Mouse (Mus musculus): ENCODE results near the gene Ptger2.

Gene Ptger2

GRCm38 (mm10) chr14:45049689-45050418 lies 61.9 kb downstream of the Ptger2 start:
- DNase-seq = peak; percentile 4 to 8

- DNase-seq = no peak
Observed at GRCm38 (mm10) chr14:45050419-45050776, 62.4 kb downstream of the Ptger2 start.

GRCm38 (mm10) chr14:45051116-45051515 lies 63.1 kb downstream of the Ptger2 start:
- no peak for DNase-seq

All from kidney, postnatal 36 days (tissue).